Mouse (Mus musculus): ENCODE measurements at regions not wholly inside any gene's neighbourhood (a gene's known extent, or its start where the extent isn't known, plus 50 kb on each side); places are given as distances from the start of the nearest gene placed in this dataset.

- no peaks in the 10 kb centered on the region for H3K9me3 ChIP-seq
- H3K9ac ChIP-seq, result no peak overlapping the region
- no peak overlapping the region for H3K4me3 ChIP-seq
- H3K27ac ChIP-seq, result no peak overlapping the region
- H3K36me3 ChIP-seq, result no peaks in the 10 kb centered on the region
- peaks cover 9% of the 10 kb centered on the region; the same call in 1 of the 2 replicates for H3K4me1 ChIP-seq (replicated peaks)
- no peaks in the 10 kb centered on the region for H3K27me3 ChIP-seq
- WGBS, result 66% methylated on average over 4 of the region's 4 CpGs
- no peak for ATAC-seq (ENCODE audit: low FRiP score)
- H3K4me2 ChIP-seq, result no peak overlapping the region
These were observed 53.3 kb upstream of the Creb5 start for GRCm38 (mm10) chr6:53233777-53234176.

GRCm38 (mm10) chr6:53232616-53233015 lies 54.5 kb upstream of the Creb5 start:
- Histone ChIP-seq H3K36me3 (no peaks in the 10 kb centered on the region), H3K4me1 (replicated peaks) (peaks cover 9% of the 10 kb centered on the region; the same call in 1 of the 2 replicates), H3K27ac (no peak overlapping the region), H3K27me3 (no peaks in the 10 kb centered on the region), H3K4me2 (no peak overlapping the region), H3K4me3 (no peak overlapping the region), H3K9ac (no peak overlapping the region), H3K9me3 (no peaks in the 10 kb centered on the region)
- 56% methylated on average over 5 of the region's 5 CpGs for WGBS
- no peak for ATAC-seq (ENCODE audit: low FRiP score)

GRCm38 (mm10) chr6:53229350-53229749 lies 57.7 kb upstream of the Creb5 start:
- no peak overlapping the region for H3K4me2 ChIP-seq
- no peaks in the 10 kb centered on the region for H3K27me3 ChIP-seq
- H3K9me3 ChIP-seq, result no peaks in the 10 kb centered on the region
- ATAC-seq (ENCODE audit: low FRiP score), result no peak
- no peak overlapping the region for H3K27ac ChIP-seq
- H3K36me3 ChIP-seq, result no peaks in the 10 kb centered on the region
- WGBS, result 37% methylated on average over 6 of the region's 6 CpGs
- no peak overlapping the region for H3K4me3 ChIP-seq
- H3K4me1 ChIP-seq (replicated peaks), result peaks cover 9% of the 10 kb centered on the region; the same call in 1 of the 2 replicates
- H3K9ac ChIP-seq, result no peak overlapping the region

GRCm38 (mm10) chr6:53222104-53222503 lies 65.0 kb upstream of the Creb5 start:
- Histone ChIP-seq H3K4me1 (replicated peaks) (peaks cover 19% of the 10 kb centered on the region), H3K27ac (no peak overlapping the region)

GRCm38 (mm10) chr6:53221668-53222005 lies 65.4 kb upstream of the Creb5 start:
- Histone ChIP-seq H3K36me3 (no peaks in the 10 kb centered on the region), H3K27ac (no peak overlapping the region), H3K4me1 (replicated peaks) (peaks cover 19% of the 10 kb centered on the region), H3K9me3 (no peaks in the 10 kb centered on the region), H3K4me2 (no peak overlapping the region), H3K27me3 (no peaks in the 10 kb centered on the region), H3K4me3 (no peak overlapping the region), H3K9ac (no peak overlapping the region)
- 23% methylated on average over 4 of the region's 4 CpGs for WGBS
- ATAC-seq (ENCODE audit: low FRiP score), result no peak

More at GRCm38 (mm10) chr6:53222104-53222503, 65.0 kb upstream of the Creb5 start:
- Histone ChIP-seq H3K36me3 (no peaks in the 10 kb centered on the region), H3K4me2 (no peak overlapping the region), H3K27me3 (no peaks in the 10 kb centered on the region), H3K4me3 (no peak overlapping the region), H3K9me3 (no peaks in the 10 kb centered on the region), H3K9ac (no peak overlapping the region)
- 49% methylated on average over 8 of the region's 8 CpGs for WGBS
- ATAC-seq (ENCODE audit: low FRiP score), result no peak

- Histone ChIP-seq H3K27ac (no peak overlapping the region), H3K9ac (no peak overlapping the region), H3K4me3 (no peak overlapping the region), H3K36me3 (no peaks in the 10 kb centered on the region), H3K27me3 (no peaks in the 10 kb centered on the region), H3K9me3 (no peaks in the 10 kb centered on the region), H3K4me1 (replicated peaks) (peaks cover 19% of the 10 kb centered on the region), H3K4me2 (0 out of 2 replicates have a peak overlapping the region, but pooled peaks have one; percentile 0)
- WGBS, result 37% methylated on average over 18 of the region's 18 CpGs
- peak; percentile 49; the same call in 1 of the 2 replicates for ATAC-seq (ENCODE audit: low FRiP score)
These were observed 66.0 kb upstream of the Creb5 start for GRCm38 (mm10) chr6:53220784-53221667.

- H3K27me3 ChIP-seq, result no peaks in the 10 kb centered on the region
- H3K27ac ChIP-seq, result no peak overlapping the region
- no peaks in the 10 kb centered on the region for H3K9me3 ChIP-seq
- H3K36me3 ChIP-seq, result no peaks in the 10 kb centered on the region
- H3K9ac ChIP-seq, result no peak overlapping the region
- peaks cover 19% of the 10 kb centered on the region for H3K4me1 ChIP-seq (replicated peaks)
- no peak for ATAC-seq (ENCODE audit: low FRiP score)
- WGBS, result 71% methylated on average over 10 of the region's 10 CpGs
- no peak overlapping the region for H3K4me3 ChIP-seq
- no peak overlapping the region for H3K4me2 ChIP-seq
These were observed 68.2 kb upstream of the Creb5 start for GRCm38 (mm10) chr6:53218871-53219286.

- no peaks in the 10 kb centered on the region for H3K9me3 ChIP-seq
- H3K9ac ChIP-seq, result no peak overlapping the region
- no peak overlapping the region for H3K4me2 ChIP-seq
- peaks cover 19% of the 10 kb centered on the region for H3K4me1 ChIP-seq (replicated peaks)
- no peak for ATAC-seq (ENCODE audit: low FRiP score)
- no peaks in the 10 kb centered on the region for H3K36me3 ChIP-seq
- WGBS, result 60% methylated on average over 10 of the region's 10 CpGs
- H3K27me3 ChIP-seq, result no peaks in the 10 kb centered on the region
- H3K4me3 ChIP-seq, result no peak overlapping the region
- H3K27ac ChIP-seq, result no peak overlapping the region
These were observed 69.6 kb upstream of the Creb5 start for GRCm38 (mm10) chr6:53217234-53218015.

- 82% methylated on average over 2 of the region's 2 CpGs for WGBS
- Histone ChIP-seq H3K4me3 (no peak overlapping the region), H3K9me3 (no peaks in the 10 kb centered on the region), H3K27me3 (no peaks in the 10 kb centered on the region), H3K4me1 (replicated peaks) (peaks cover 17% of the 10 kb centered on the region), H3K27ac (no peak overlapping the region), H3K9ac (no peak overlapping the region), H3K4me2 (no peak overlapping the region), H3K36me3 (no peaks in the 10 kb centered on the region)
- ATAC-seq (ENCODE audit: low FRiP score), result no peak
These were observed 70.4 kb upstream of the Creb5 start for GRCm38 (mm10) chr6:53216715-53217114.

- Histone ChIP-seq H3K36me3 (no peaks in the 10 kb centered on the region), H3K4me3 (no peak overlapping the region), H3K9me3 (no peaks in the 10 kb centered on the region), H3K4me1 (replicated peaks) (peaks cover 4% of the 10 kb centered on the region; the same call in 1 of the 2 replicates), H3K27me3 (no peaks in the 10 kb centered on the region), H3K27ac (no peak overlapping the region), H3K4me2 (no peak overlapping the region), H3K9ac (no peak overlapping the region)
- ATAC-seq (ENCODE audit: low FRiP score), result no peak
- 37% methylated on average over 3 of the region's 3 CpGs for WGBS
These were observed 75.7 kb upstream of the Creb5 start for GRCm38 (mm10) chr6:53211420-53211819.

GRCm38 (mm10) chr6:53209398-53209797 lies 77.7 kb upstream of the Creb5 start:
- WGBS, result 70% methylated on average over 6 of the region's 6 CpGs
- Histone ChIP-seq H3K4me1 (replicated peaks) (peaks cover 4% of the 10 kb centered on the region; the same call in 1 of the 2 replicates), H3K9me3 (no peaks in the 10 kb centered on the region), H3K27me3 (no peaks in the 10 kb centered on the region), H3K27ac (no peak overlapping the region), H3K36me3 (no peaks in the 10 kb centered on the region), H3K9ac (no peak overlapping the region), H3K4me3 (no peak overlapping the region), H3K4me2 (no peak overlapping the region)
- ATAC-seq (ENCODE audit: low FRiP score), result no peak

GRCm38 (mm10) chr6:53208474-53208873 lies 78.6 kb upstream of the Creb5 start:
- Histone ChIP-seq H3K4me1 (replicated peaks) (peaks cover 4% of the 10 kb centered on the region; the same call in 1 of the 2 replicates), H3K4me3 (no peak overlapping the region), H3K9me3 (no peaks in the 10 kb centered on the region), H3K36me3 (no peaks in the 10 kb centered on the region), H3K4me2 (no peak overlapping the region), H3K27me3 (no peaks in the 10 kb centered on the region), H3K27ac (no peak overlapping the region), H3K9ac (no peak overlapping the region)
- no peak for ATAC-seq (ENCODE audit: low FRiP score)
- 31% methylated on average over 3 of the region's 3 CpGs for WGBS

Data from hindbrain, embryonic 13.5 days (tissue).